Mouse (Mus musculus) gastrocnemius, adult 18-20 months (tissue): ENCODE results near the gene Cubn. TPM values are rescaled to one million over a fixed set of nuclear protein-coding genes. Genes with fewer than 3 reads are reported as not detected.

Experiments
- DNase-seq: peaks from one replicate; pipeline ENCODE4 v3.0.0; 2021; ENCODE audit warnings: low spot score
- long read RNA-seq, 2 experiments: library from polyadenylated mRNA; stranded (forward); transcript quantifications; one replicate each; pipeline ENCODE4 v2.0.0; 2021
- total RNA-seq, 2 experiments: library from RNA; stranded (reverse); gene quantifications; 2 replicates each; pipeline ENCODE4 v1.2.3; 2021

Cubn gene
- total RNA-seq: under 1 TPM; 0.05 to 0.16 TPM
- long read RNA-seq, experiment 1: 0 reads
- long read RNA-seq, experiment 2: 0 reads

DNA sequence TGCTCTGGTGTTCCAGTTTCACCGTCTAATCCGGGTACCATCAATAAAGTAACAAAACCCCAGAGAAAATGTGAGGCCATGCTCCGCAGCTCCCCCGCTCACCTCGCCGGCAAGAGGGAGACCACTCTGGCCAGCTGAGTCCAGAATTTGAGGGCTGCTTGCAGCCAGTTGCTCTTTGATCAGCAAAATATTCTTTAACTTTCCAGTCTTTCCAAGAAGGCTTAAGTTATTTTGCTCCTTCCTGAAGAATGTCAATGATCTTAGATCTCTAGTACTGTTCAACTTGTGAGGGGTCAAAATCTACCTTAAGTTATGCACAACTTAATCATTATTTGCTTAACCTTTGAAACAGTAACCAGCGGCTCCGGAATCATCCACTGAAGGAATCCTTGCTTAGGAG lies at the start of gene Cubn:
TSS of gene Cubn (minus strand) at position 80 of the 400 bp plus-strand sequence.
- DNase-seq: no peak

DNA sequence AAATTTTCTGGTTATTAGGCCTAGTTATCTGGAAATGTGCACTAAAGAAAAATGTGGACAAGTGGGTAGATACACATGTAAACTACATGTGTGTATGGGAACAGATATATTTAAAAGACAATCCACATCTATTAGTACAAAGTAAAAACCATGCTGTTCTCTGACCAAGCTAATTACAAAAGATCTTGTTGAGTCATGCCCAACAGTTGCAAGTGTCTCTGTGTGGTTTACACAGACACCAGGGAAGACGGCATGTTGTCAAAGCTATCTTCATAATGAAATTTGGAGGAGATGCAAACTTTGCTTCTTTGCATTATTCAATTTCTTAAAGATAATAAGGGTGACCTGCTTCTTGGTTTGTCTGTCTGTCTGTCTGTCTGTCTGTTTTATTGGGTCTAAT lies 48.2 kb upstream of the Cubn start:
- DNase-seq: no peak

DNA sequence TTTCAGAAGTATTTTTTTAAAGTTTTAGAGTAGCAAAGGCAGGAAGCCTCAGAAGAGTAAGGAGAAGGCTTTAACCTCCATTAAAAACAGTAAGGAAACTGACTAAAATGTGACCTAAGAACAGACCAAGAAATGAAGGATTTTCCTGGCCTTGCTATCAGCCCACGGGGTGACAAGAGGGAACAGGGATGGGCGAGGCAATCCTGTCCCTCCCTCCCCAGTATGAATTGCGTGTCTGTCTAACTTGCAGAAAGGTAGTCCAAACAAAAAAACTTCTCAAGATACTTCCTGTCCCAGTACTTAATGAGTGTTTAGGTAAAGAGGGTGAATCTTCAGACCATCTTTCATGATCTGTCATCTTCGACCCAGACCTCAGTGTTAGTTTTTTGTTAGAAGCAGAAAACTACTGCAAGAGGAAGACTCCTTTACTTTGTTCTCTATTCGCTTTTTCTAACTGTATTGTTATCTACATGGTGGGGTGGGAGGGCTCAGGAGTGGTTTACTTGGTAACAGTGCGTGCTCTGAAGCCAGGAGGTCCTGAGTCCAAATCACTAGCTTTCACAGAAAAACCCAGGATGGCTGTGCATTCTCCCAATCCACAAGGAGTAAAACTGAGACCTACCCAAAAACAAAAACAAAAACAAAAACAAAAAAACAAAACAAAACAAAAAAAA lies 47.2 kb upstream of the Cubn start:
- DNase-seq: no peak

DNA sequence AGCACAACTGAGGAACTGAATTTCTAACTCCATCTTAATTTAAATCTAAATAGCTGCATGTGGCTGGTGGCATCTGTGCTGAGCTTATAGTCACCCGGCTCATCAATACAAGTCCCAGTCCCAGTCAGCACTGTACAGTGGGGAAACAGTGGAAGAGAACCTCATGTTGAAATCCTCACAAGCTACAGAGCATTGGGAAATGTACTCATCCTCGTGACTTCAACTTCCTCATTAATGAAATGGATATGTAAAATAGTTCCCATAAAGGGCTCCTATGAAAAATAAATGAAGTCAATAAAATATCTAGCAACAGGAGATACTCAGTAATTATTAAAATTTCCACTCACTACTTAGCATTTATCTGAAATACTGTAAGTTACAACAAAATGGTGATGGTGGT lies 46.6 kb upstream of the Cubn start:
- no peak for DNase-seq

DNA sequence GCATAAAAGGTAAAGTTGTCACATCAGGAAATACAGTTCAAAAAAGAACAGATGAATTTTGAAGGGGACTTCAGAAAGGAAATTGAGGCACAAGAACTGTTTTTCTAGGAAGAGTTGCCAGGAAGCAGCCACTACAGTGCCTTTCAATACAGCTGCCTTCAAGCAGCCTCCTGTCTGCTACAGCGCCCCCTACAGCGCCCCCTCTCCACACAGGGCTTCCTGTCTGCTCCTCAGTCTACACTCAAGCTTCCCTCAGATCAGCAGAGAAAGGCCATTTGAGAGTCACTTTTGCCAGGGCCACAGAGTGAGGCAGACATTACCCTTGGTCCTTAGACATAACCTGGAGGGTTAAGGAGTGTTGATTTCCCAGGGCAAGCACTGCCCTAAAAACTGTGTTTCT lies 46.1 kb upstream of the Cubn start:
- no peak for DNase-seq

DNA sequence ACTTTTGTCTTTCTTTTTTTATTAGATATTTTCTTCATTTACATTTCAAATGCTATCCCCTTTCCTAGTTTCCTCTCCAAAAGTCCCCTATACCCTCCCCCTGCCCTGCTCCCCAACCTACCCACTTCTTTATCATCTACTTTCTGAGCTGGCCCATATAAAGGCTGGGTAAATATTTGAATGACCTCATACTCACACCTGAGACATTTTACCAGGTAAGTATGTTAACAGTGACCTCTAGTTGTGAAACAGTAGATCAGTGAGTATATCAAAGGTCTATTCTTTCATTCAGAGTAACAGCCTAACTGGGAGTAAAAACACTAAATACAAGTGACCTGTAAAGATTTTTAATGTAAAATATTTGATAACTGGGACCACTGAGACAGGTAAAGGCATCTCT lies 45.1 kb upstream of the Cubn start:
- DNase-seq: no peak

DNA sequence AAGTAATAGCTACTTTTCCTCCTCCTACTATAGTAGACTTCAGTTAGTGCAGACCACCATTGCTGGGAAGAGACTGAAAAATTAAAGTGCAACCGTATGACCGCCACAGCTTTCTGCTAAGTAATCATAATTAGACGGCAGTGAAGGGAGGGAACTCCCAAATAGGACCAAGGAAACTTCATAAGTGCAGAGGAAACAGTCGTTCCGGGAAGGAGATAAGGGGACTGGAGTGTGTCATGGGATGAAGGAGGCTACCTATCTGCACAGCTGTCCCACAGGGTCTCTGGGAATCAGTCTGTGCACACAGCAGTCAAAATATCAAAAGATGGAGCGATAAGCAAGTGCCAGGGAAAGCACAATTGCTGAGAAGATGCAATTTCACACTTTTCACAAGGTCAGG lies 39.0 kb upstream of the Cubn start:
- no peak for DNase-seq

DNA sequence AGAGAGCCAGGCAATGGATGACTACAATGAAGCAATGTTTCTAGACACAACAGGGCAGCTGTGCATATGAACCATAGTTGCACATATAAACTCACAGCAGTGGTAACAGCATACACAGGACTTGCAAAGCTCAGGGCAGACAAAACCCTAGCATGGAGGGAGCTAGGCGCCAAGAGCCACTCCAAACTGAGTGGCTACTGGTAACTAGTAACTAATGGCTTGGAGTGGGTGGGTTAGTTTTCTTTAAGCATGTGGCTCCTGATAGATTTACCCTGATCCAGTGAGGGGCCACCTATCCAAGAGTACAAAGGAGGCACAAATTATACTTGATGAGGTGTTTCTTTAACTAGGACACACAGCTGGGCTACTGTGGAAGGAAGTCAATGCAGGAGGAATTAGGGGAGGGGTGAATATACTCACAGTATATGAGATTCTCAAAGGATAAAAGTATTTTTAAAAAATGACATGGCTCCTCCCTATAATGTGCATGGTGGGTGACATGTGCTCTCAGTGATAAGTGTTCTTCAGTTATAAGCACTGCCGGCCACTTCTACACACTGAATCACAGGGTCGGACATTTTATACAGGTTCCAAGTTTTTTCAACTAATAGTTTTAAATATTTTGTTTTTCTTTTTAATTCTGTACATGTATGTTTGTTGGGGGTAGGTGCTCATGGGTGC lies 37.8 kb upstream of the Cubn start:
- no peak for DNase-seq

DNA sequence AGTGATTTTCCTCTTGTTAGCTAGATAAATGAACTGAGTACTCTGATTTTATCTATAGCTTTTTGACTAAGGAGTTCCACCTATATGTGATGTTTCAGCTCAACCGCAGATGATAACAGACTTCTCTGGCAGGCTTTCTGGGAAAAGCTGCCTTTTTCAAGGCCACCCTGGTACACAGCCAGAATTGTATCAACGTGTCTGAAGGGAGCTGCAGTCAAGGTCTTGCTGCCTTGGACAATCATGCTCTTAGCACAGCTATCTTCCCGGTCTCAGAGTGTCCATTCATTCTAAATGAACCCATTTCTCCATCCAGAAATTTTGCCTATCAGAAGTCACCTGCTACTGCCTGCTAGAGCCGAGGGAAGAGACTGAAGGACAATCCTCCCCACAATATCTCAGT lies 35.9 kb upstream of the Cubn start:
- DNase-seq: no peak

DNA sequence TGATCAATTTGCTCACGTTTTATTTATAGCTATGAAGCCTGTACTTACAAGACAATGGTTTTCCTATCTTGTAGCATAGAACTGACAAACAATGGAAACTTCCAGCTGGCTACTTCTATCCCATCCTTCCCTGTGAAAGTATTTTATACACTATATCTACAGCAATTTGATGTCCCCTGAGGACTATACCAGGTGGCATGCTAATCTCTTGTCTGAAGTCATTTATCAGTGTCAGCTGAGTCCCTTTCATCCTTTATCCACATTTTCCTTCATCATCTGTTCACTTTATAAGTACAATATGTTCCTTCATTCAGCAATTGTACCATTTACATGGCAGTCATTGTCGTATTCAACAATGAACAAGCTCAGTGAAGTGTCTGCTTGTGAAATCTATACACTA lies 35.5 kb upstream of the Cubn start:
- no peak for DNase-seq

DNA sequence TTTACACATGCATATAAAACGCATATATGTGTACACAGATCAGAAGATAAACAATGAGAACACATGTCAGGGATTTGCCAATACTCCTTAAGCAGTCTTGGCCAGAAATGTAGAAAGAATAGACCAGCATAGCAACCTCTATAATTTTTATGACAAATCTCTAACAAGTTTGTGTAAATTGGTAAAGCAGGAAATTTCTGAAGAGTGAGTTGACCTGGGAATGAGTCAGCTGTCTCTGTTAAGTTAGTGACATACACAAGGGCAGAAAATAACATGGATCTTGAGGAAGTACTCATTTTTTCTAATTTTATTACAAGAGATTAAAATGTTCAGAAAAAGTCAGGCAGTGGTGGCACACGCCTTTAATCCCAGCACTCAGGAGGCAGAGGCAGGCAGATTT lies 34.6 kb upstream of the Cubn start:
- no peak for DNase-seq

DNA sequence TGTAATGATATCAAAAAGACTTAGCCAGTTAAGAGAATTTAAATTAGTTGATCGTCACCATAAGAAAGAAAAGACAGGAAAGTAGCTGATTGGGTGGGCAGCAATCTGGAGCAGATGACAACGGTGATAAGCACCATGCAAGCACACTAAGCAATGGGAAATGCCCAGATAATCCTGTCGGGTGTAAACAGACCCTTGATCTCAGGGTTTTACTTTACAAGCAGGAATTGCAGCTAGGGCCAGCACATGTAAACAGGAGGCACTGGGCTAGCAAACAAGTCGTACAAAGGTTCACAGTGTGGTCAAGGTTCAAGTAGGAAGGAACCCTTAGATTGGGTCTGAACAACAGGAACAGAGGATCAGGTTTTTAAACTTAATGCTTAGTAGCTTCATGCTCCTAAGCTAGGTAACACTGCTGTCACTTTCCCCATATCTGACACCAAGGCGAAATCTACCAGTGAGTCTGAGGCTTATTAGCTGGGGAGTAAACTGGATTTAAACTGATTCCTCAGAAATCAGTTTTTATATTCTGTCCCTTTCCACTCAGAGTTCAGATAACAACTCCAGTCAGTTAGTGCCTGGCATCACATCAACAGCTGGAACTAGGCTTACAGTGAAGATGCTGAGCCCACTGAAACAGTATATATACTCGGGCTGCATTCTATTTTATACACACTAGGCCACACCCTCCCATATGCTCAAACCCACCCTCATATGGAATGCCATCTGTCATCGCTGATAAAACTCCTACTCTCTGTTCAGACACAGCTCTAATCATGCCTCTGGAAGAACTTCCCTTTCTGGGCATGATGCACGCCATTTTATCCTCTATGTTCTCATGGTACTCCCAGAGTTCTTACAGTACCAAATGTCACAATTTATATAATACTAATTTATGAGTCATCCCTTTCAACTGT lies 32.2 kb upstream of the Cubn start:
- no peak for DNase-seq

DNA sequence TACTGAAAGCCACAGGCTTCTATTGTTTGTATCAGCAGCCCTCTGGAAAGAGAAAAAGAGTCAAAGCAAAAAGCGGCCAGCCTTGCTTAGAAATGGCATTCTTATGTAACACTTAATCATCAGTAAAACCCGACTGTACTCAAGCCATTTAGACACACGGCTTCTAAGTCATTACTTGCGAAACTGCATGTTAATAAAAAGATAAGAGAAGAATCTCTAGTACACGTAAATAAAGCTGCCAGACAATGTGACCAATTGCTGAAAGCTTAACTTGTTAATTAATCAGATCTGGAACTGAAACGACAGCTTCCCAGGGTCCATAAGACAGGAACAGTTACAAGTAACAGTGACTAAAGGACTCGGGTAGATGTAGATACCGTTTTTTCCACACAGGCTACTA lies 30.5 kb upstream of the Cubn start:
- DNase-seq: no peak

DNA sequence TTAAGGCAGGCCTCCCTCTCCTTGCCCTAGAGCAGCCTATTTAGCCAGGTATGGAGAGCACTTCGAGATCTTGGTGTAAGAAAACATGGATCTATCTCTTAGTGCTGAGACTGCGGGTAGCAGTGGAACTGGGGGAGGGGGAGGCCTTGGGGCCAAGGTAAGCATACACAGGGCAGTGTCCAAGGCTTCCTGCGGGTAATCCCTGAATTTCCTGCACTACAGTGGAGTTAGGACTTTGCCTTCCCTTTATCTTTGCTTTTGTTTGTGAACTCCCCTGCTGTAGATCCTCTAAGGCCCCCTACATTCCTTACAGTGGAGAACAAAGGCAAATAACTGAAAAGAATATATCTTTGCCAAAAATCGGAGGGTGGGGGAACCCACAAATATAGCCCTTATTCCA lies 23.3 kb upstream of the Cubn start:
- DNase-seq: no peak

DNA sequence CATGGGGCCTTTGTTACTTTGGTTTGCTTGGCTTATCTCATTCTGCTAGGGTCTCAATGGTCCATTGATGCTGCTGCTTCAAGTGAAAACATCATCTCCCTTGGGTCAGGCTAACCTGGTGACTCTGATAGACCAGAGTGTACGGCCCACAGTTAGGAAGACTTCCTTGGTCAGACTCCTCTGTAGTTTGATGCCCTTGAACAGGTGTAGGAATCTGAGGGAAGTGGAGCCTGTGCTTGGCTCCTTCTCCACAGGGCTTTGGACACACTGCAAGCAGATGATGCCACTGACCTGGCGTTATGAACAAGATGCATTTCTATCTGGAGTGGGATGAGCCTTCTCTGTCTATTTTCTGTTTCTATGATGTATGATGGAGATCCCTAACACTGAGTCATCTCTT lies 11.1 kb upstream of the Cubn start:
- no peak for DNase-seq

DNA sequence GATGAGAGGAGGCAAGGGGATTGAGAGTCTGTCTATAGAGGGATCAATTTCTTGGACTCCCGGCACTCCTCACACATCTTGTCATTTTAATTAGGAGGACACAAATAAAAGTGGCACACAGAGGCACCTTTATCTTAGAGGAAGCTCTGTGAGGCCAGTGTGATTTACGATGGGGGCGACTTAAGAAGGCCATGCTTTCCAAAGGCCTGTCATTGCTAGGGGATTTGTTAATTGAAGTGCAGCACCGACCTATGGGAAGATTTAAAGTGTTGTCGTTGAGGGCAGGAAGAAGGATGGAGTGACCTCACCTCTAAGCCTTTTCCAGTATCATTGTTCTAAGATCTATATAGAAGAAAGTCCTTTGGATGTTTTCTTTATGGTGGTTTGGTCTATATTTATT lies 9.9 kb upstream of the Cubn start:
- DNase-seq: no peak

DNA sequence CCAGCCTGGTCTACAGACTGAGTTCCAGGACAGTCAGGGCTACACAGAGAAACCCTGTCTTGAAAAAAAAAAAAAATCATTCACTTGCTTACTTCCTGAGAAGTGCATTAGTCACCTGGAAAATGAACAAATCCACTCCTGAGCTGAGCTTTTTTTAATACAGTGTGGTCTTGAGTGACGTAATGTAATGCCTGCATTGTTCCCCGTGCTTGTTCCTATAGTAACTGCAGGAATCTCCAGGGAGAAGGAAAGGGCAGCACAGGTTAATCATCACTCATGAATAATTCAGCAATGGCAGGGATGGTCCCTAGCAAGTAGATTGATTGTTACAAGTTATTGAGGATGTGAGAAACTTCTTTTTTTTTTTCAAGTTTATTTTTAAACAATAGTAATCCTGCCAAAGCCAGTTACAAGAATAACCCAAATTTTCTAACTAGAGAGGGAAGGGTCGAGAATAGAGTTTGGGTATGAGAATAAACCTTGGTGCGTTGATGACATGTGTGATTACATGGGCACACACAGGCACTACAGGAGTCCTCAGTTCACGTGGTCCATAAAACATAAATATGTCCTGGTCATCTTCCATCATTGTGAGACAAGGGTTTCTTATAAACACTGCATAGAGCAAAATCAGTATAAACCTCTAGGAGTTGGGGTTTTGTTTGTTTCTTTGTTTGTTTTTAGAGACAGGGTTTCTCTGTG lies 8.8 kb upstream of the Cubn start:
- no peak for DNase-seq

DNA sequence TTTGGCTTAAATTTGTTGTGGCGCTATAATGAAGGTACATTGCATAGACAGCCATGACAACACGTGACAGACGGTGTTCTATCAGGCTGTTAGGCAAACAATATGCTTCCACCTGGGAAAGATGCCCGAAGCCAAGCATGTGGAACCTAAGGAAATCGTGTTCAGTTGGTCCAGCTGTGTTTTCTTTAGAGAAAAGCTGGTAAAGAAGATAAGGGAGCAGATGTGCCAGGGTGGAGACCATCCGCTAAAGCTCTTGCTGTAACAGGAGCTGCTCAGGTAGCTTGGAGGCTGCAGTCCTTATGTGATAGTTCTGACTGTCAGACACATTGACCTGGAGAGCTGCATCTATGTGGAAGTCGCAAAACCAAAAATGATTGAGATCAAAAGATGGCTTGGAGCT lies 7.6 kb upstream of the Cubn start:
- no peak for DNase-seq

DNA sequence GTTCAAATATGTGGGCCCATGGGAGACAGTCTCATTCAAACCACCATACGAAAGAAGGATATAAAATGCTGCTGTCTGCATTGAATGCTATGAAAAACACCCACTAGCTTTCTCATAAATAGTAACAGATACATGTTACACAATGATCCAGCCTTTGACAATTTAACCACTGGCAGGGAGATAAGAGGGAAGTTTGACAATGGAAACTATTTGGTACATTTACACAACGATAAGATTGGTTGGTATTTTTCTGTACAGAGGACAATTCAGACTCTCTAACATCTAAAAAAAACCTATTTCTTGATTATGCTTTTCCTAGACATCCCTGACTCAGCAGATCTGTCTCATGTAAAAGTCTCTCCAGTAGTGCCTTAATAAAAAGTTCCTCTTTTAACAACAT lies 4.5 kb upstream of the Cubn start:
- no peak for DNase-seq

DNA sequence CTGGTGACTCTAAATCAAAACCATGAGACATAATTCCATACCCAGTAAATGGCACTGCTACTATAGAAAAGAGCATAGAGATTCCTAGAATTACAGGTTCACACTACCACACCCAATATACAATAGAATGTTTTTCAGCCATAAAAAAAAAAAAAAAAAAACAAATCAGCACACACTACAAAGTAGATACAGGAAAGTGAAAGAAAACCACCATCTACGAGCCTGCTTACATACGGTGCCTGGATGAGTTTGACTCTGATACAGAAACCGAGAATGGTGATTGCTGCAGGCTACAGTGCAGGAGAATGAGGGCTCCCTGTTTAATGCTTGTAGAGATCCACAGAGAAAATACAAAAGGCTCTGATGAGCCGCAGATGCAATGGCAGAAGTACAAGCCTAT lies 1.3 kb upstream of the Cubn start:
- DNase-seq: no peak

DNA sequence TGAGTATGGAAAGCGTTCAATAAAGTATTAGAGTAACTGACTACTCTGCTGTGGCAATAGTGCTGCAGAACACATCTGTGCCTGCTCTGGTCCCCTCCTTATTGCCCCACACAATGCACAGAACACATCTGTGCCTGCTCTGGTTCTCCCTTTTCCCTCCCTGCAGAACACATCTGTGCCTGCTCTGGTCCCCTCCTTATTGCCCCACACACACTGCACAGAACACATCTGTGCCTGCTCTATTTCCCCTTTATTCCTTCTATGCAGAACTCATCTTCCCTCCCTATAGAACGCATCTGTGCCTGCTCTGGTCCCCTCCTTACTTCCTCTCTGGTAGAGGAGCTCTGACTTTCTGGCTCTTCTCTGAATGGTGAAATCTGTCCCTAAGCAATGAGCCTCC lies 1.1 kb downstream of the Cubn start:
- no peak for DNase-seq

DNA sequence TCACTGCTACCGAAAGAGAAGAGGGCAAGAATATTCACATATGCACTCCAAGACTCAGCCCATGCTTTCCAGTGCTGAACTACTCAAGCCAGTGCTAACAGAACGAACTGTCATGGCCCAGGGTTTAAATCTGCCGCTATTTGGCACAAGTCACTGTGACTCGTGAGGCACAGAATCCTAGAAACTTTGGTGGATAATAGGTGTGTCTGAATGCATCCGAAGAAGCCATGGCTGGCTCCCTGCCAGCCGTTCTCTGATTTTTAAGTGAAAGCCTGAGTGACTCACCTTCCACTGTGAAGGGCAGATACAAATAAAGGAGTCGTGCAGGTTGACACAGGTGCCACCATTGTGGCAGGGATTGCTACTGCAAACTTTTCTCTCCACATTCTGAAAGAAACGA lies 5.1 kb downstream of the Cubn start:
- DNase-seq: no peak
